Mouse (Mus musculus) liver, adult 2 months (tissue): ENCODE measurements around the gene Fam117b. TPM values are rescaled to one million over a fixed set of nuclear protein-coding genes. Genes with fewer than 3 reads are reported as not detected.

Experiments
- DNase-seq: peaks from one replicate; pipeline ENCODE4 v3.0.0-alpha.2; 2011; ENCODE audit warnings: low read depth, low spot score; ENCODE audit errors: extremely low read depth
- H3K27ac ChIP-seq: fragments of 200-500 bp; replicated peaks from 2 replicates; pipeline ENCODE4 v1.5.1; 2012; ENCODE audit warnings: low read depth, mild to moderate bottlenecking, control low read depth, inconsistent platforms, low read length; ENCODE audit not compliant: insufficient read depth
- H3K27me3 ChIP-seq: fragments of 200-500 bp; 2 replicates; pipeline ENCODE4 v1.6.1; 2012; ENCODE audit warnings: mild to moderate bottlenecking, moderate library complexity, low read length, inconsistent platforms; ENCODE audit not compliant: control insufficient read depth, insufficient read depth
- H3K36me3 ChIP-seq: fragments of 200-500 bp; 2 replicates; pipeline ENCODE4 v1.6.1; 2012; ENCODE audit warnings: low read length, inconsistent platforms; ENCODE audit not compliant: control insufficient read depth, insufficient read depth
- H3K4me1 ChIP-seq: fragments of 200-500 bp; 2 replicates; pipeline ENCODE4 v1.6.1; 2011; ENCODE audit warnings: low read length; ENCODE audit not compliant: control insufficient read depth, insufficient read depth
- H3K4me3 ChIP-seq: fragments of 200-500 bp; 2 replicates; pipeline ENCODE4 v1.5.1; 2011; ENCODE audit warnings: low read depth, mild to moderate bottlenecking, control low read depth, low read length, moderate library complexity; ENCODE audit not compliant: insufficient read depth
- H3K79me2 ChIP-seq: fragments of 200-500 bp; 2 replicates; pipeline ENCODE4 v1.6.1; 2012; ENCODE audit warnings: inconsistent platforms, mild to moderate bottlenecking, low read length, moderate library complexity; ENCODE audit not compliant: control insufficient read depth, insufficient read depth
- H3K9ac ChIP-seq: fragments of 200-500 bp; 2 replicates; pipeline ENCODE4 v1.6.1; 2012; ENCODE audit warnings: low read depth, mild to moderate bottlenecking, control low read depth, inconsistent platforms, low read length
- CTCF ChIP-seq: fragments of 200-500 bp; IDR thresholded peaks from 2 replicates; pipeline ENCODE4 v1.5.1; 2011; ENCODE audit warnings: low read depth, low read length, control low read depth
- POLR2A ChIP-seq: fragments of 200-500 bp; IDR thresholded peaks from 2 replicates; pipeline ENCODE4 v1.6.1; 2011; ENCODE audit warnings: low read length, control low read depth; ENCODE audit not compliant: insufficient read depth; ENCODE audit errors: extremely low read depth
- WGBS: fragments of 180-500 bp; shearing (Covaris S2); methylation state at CpG from one replicate; pipeline ENCODE4 v1.1.7; 2018; 5-methylcytosine and 5-hydroxymethylcytosine counted together
- polyA plus RNA-seq: library from polyadenylated mRNA; depleted of rRNA; stranded (reverse); fragments of >200 nt; gene quantifications from 2 replicates; pipeline ENCODE4 v1.2.3, GENCODE M21; 2012
- total RNA-seq: library from RNA; depleted of rRNA; stranded (reverse); fragments of >200 nt; gene quantifications from 2 replicates; pipeline ENCODE4 v1.2.3, GENCODE M21; 2014

Gene Fam117b
- total and polyA plus RNA-seq, 2 experiments = 2.0 to 3.7 TPM

DNA sequence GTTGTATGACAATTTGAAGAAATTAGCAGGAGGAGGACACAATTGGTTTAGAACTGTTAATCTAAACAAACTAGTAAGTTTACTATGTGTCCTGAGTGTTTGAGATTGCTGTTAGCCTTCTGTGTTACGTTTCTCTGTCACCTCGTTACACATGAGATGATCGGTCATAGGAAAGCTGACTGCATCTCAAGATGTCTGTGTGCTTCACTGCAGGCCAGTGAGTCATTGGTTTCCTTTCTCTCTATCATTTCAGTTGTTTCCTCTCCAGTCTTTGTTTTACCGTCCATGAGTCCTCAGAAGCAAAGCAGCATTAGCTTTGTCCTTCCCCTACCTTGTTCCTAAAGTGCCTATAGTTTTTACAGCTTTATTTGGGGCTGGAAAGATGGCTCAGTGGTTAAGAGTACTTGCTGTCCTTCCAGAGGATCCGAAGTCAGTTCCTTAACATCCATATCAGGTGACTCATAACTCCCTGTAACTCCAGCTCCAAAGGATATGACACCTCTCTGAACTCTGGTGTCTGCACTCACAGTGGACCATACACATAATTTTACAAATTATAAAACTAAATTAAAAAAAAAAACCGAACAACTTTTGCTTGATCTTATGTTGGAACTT is 53.5 kb downstream of the Fam117b start:
- DNase-seq = no peak
- H3K9ac ChIP-seq = no peak overlapping the region
- TF ChIP-seq POLR2A = no peak
- TF ChIP-seq CTCF = no peak
- WGBS = 82% methylated on average over 6 of the region's 6 CpGs
- no peaks in the 10 kb centered on the region for H3K27me3 ChIP-seq
- H3K4me1 ChIP-seq = no peaks in the 10 kb centered on the region
- H3K4me3 ChIP-seq = no peak overlapping the region
- no peak overlapping the region for H3K27ac ChIP-seq
- peaks cover 3% of the 10 kb centered on the region; the same call in 1 of the 2 replicates for H3K79me2 ChIP-seq
- peaks cover 15% of the 10 kb centered on the region for H3K36me3 ChIP-seq

DNA sequence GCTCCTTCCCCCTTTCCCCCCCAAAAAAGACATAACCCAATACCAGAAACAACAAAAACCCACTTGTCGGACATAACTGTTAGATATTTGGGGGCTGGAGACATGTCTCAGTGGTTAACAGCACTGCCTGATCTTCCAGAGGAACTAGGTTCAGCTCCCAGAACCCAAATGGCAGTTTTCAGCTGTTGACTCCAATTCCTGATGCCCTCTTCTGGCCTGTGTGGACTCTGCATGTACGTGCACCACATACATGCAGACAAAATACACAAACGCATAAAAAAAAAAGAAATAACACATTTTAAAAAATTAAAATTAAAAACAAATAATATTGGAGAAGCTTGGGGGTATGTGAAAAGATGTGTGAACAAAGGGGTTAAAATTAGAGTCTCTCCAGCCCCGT is 54.5 kb downstream of the Fam117b start:
- no peaks in the 10 kb centered on the region for H3K27me3 ChIP-seq
- no peaks in the 10 kb centered on the region for H3K4me1 ChIP-seq
- H3K4me3 ChIP-seq = no peak overlapping the region; the same call in 1 of the 2 replicates
- TF ChIP-seq POLR2A (no peak), CTCF (peak; percentile 37; the same call in 1 of the 2 replicates)
- no peak overlapping the region for H3K27ac ChIP-seq
- DNase-seq = no peak
- peaks cover 12% of the 10 kb centered on the region for H3K36me3 ChIP-seq
- no peak overlapping the region for H3K9ac ChIP-seq
- 88% methylated on average over 4 of the region's 4 CpGs for WGBS
- peaks cover 3% of the 10 kb centered on the region; the same call in 1 of the 2 replicates for H3K79me2 ChIP-seq

DNA sequence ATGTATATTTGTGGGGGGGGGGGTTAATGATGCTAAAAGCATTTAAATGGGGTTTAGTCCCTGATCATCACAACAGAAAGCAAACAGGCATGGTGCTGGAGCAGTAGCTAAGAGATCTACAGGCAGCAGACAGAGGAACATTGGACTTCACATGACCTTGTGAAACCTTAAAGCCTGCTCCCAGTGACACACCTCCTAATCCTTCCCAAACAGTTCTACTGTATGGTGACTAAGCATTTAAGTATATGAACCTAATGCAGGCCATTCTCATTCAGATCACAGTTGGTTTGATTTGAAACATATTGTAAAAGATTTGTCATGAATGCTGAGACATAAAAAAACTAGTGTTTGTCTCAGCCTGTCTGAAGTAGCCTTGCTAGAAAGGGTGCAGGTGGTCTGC is 73.8 kb downstream of the Fam117b start:
- Histone ChIP-seq H3K27ac (no peak overlapping the region), H3K27me3 (no peaks in the 10 kb centered on the region), H3K79me2 (no peaks in the 10 kb centered on the region), H3K9ac (no peak overlapping the region), H3K4me3 (no peak overlapping the region), H3K4me1 (no peaks in the 10 kb centered on the region), H3K36me3 (peaks cover 13% of the 10 kb centered on the region; the same call in 1 of the 2 replicates)
- TF ChIP-seq POLR2A (no peak), CTCF (no peak)
- DNase-seq = no peak

DNA sequence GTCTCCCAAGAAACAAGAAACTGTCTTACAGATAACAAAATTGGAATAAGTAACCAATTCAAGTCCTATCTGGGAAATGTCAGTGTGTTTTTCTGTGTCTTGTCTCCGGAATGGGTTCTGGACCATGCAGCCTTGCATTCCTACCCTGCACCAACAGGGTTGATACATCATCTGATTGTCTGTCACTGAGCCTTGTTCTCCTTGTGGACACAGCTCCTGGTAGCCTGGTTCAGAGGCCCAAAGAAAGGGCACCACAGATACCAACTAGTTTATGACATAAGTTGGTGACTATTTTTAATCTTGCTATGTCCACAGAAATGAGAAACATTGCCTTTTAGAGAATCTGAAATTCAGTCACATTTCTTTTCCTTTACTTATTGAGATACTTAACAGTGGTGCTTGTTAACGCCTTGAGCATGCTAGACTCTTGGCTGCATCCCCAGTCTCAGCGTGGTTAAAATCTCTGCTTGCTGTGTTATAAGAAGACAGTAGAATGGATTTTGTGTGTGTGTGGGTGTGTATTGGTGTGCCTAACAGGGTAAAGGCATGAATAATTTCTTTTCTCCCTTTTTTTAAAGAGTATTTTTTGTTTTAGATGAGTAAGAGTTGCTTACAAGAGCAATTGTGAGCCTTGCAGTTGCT is 74.7 kb downstream of the Fam117b start:
- Histone ChIP-seq H3K36me3 (peaks cover 13% of the 10 kb centered on the region; the same call in 1 of the 2 replicates), H3K4me1 (no peaks in the 10 kb centered on the region), H3K27ac (no peak overlapping the region), H3K9ac (no peak overlapping the region), H3K79me2 (no peaks in the 10 kb centered on the region), H3K4me3 (no peak overlapping the region), H3K27me3 (no peaks in the 10 kb centered on the region)
- TF ChIP-seq POLR2A = no peak
- TF ChIP-seq CTCF = no peak
- DNase-seq = no peak
- 94% methylated on average over 3 of the region's 3 CpGs for WGBS

DNA sequence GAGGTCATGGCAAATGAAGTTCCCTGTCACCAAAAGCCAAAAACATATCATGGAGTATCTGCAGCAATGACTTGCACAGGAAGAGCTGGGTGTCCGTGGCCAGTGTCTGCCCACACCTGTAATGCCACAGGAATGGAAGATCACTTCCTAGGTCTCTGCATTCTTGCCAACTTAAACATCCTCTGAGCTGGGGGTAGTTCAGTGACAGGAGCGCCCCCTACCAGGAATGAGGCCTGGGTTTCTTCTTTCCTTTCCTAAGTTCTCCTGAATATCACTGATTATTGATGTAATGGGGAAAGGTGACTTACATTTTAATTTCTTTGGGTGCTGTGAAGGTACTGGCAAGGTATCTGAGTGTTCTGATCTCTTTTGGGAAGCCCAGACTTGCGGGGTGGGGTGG is 82.8 kb downstream of the Fam117b start:
- TF ChIP-seq POLR2A (no peak), CTCF (no peak)
- no peaks in the 10 kb centered on the region for H3K27me3 ChIP-seq
- WGBS = 55% methylated on average over 3 of the region's 3 CpGs
- H3K4me3 ChIP-seq = no peak overlapping the region
- H3K27ac ChIP-seq = no peak overlapping the region
- H3K4me1 ChIP-seq = no peaks in the 10 kb centered on the region
- DNase-seq = no peak
- H3K79me2 ChIP-seq = no peaks in the 10 kb centered on the region
- H3K9ac ChIP-seq = no peak overlapping the region
- H3K36me3 ChIP-seq = peaks cover 2% of the 10 kb centered on the region; the same call in 1 of the 2 replicates

DNA sequence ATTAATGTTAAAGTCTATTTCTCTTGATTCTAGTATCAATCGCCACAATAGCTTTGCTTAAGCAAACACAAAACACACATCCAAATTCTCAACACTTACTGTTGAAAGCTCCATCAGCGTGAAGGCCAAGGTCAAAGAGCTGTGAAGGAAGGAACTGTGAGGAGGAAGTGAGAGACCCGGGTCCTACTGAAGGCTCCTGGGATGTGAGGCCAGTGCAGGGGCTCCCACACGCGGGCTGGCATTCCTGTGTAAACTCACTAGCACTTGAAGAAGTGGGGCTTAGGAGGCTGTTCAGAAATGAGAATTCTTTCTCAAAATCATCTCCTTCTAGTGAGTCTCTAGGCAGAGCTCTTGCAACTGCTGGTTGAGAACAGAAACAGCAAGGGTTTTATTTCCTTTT is 84.5 kb downstream of the Fam117b start:
- H3K27ac ChIP-seq = no peak overlapping the region
- 61% methylated on average over 5 of the region's 5 CpGs for WGBS
- H3K9ac ChIP-seq = no peak overlapping the region
- no peaks in the 10 kb centered on the region for H3K27me3 ChIP-seq
- no peaks in the 10 kb centered on the region for H3K4me1 ChIP-seq
- no peak overlapping the region for H3K4me3 ChIP-seq
- no peak for DNase-seq
- H3K36me3 ChIP-seq = no peaks in the 10 kb centered on the region
- TF ChIP-seq CTCF (no peak), POLR2A (no peak)
- no peaks in the 10 kb centered on the region for H3K79me2 ChIP-seq
